Mouse (Mus musculus): ENCODE results near the gene Rdh16f1. TPM values are rescaled to one million over a fixed set of nuclear protein-coding genes. Genes with fewer than 3 reads are reported as not detected.

Rdh16f1 gene
- total RNA-seq, 1 experiment: not detected

- H3K27ac ChIP-seq (ENCODE audit: insufficient read depth, low read depth, low read length, poor library complexity, severe bottlenecking): no peak within 1 kb of the TSS; the same call in 1 of the 2 replicates
- H3K4me3 ChIP-seq (ENCODE audit: insufficient read depth in 1 of 2, low read depth in 1 of 2, low read length in 2 of 2, poor library complexity in 1 of 2, severe bottlenecking in 1 of 2): no peak within 1 kb of the TSS
- DNase-seq (ENCODE audit: low read depth, low spot score): no peak
- in situ Hi-C loops (cut with MboI; ENCODE audit: low sequenced_read_pairs in 2 of 2, unreplicated experiment in 2 of 2): no loop called here
- H3K9ac ChIP-seq (ENCODE audit: insufficient read depth, low read depth, low read length, poor library complexity, severe bottlenecking): no peak within 1 kb of the TSS
- TF ChIP-seq MAFK (IDR thresholded peaks at IDR 0.05; ENCODE audit: insufficient read depth, low read depth, low read length) (no peak), CHD2 (IDR thresholded peaks at IDR 0.05; ENCODE audit: low read depth, low read length) (no peak), ZC3H11A (IDR thresholded peaks at IDR 0.05; ENCODE audit: borderline replicate concordance, low read depth, low read length) (no peak), ZNF384 (IDR thresholded peaks at IDR 0.05; ENCODE audit: low read depth, low read length) (no peak), HCFC1 (IDR thresholded peaks at IDR 0.05; ENCODE audit: borderline replicate concordance, insufficient read depth, low read length) (no peak)
- H3K36me3 ChIP-seq (ENCODE audit: control insufficient read depth, insufficient read depth, low read length, poor library complexity, severe bottlenecking): no peaks in the 10 kb centered on the region
- H3K9me3 ChIP-seq (ENCODE audit: control insufficient read depth, insufficient read depth, low read depth, low read length): no peaks in the 10 kb centered on the region
- H3K4me1 ChIP-seq (ENCODE audit: control insufficient read depth in 2 of 2, insufficient read depth in 2 of 2, low read length in 2 of 2, poor library complexity in 1 of 2): peaks cover 4 to 24% of the 10 kb centered on the region in 2 experiments; a peak in 1 of 4 replicates
Observed at GRCm38 (mm10) chr10:127724178-127724577, 35.4 kb upstream of the Rdh16f1 start, which contains the start of gene Tac2. Gene Tac2 (plus strand): TSS chr10:127724478.

- no peak for TF ChIP-seq MAFK (IDR thresholded peaks at IDR 0.05; ENCODE audit: insufficient read depth, low read depth, low read length)
- TF ChIP-seq ZNF384 (IDR thresholded peaks at IDR 0.05; ENCODE audit: low read depth, low read length): no peak
- TF ChIP-seq CHD2 (IDR thresholded peaks at IDR 0.05; ENCODE audit: low read depth, low read length): no peak
- no peak for TF ChIP-seq HCFC1 (IDR thresholded peaks at IDR 0.05; ENCODE audit: borderline replicate concordance, insufficient read depth, low read length)
- TF ChIP-seq ZC3H11A (IDR thresholded peaks at IDR 0.05; ENCODE audit: borderline replicate concordance, low read depth, low read length): no peak
- Histone ChIP-seq H3K9me3 (ENCODE audit: control insufficient read depth, insufficient read depth, low read depth, low read length) (no peaks in the 10 kb centered on the region), H3K4me3 (ENCODE audit: insufficient read depth in 1 of 2, low read depth in 1 of 2, low read length in 2 of 2, poor library complexity in 1 of 2, severe bottlenecking in 1 of 2) (no peak overlapping the region), H3K36me3 (ENCODE audit: control insufficient read depth, insufficient read depth, low read length, poor library complexity, severe bottlenecking) (no peaks in the 10 kb centered on the region), H3K27ac (ENCODE audit: insufficient read depth, low read depth, low read length, poor library complexity, severe bottlenecking) (no peak overlapping the region; the same call in 1 of the 2 replicates), H3K9ac (ENCODE audit: insufficient read depth, low read depth, low read length, poor library complexity, severe bottlenecking) (no peak overlapping the region), H3K4me1 (ENCODE audit: control insufficient read depth in 2 of 2, insufficient read depth in 2 of 2, low read length in 2 of 2, poor library complexity in 1 of 2) (peaks cover 4 to 22% of the 10 kb centered on the region in 2 experiments; a peak in 1 of 4 replicates)
- no peak for DNase-seq (ENCODE audit: low read depth, low spot score)
- in situ Hi-C loops (cut with MboI; ENCODE audit: low sequenced_read_pairs in 2 of 2, unreplicated experiment in 2 of 2): no loop called here
Observed at GRCm38 (mm10) chr10:127725136-127725535, 34.5 kb upstream of the Rdh16f1 start.

GRCm38 (mm10) chr10:127728437-127728836 is 31.1 kb upstream of the Rdh16f1 start:
- TF ChIP-seq CHD2 (IDR thresholded peaks at IDR 0.05; ENCODE audit: low read depth, low read length): no peak
- no peak for TF ChIP-seq ZNF384 (IDR thresholded peaks at IDR 0.05; ENCODE audit: low read depth, low read length)
- no peak for TF ChIP-seq HCFC1 (IDR thresholded peaks at IDR 0.05; ENCODE audit: borderline replicate concordance, insufficient read depth, low read length)
- no peak for TF ChIP-seq ZC3H11A (IDR thresholded peaks at IDR 0.05; ENCODE audit: borderline replicate concordance, low read depth, low read length)
- TF ChIP-seq MAFK (IDR thresholded peaks at IDR 0.05; ENCODE audit: insufficient read depth, low read depth, low read length): no peak
- in situ Hi-C loops (cut with MboI; ENCODE audit: low sequenced_read_pairs in 2 of 2, unreplicated experiment in 2 of 2): no loop called here
- H3K9me3 ChIP-seq (ENCODE audit: control insufficient read depth, insufficient read depth, low read depth, low read length): no peaks in the 10 kb centered on the region
- H3K27ac ChIP-seq (ENCODE audit: insufficient read depth, low read depth, low read length, poor library complexity, severe bottlenecking): no peak overlapping the region
- no peaks in the 10 kb centered on the region for H3K36me3 ChIP-seq (ENCODE audit: control insufficient read depth, insufficient read depth, low read length, poor library complexity, severe bottlenecking)
- H3K4me1 ChIP-seq (ENCODE audit: control insufficient read depth in 2 of 2, insufficient read depth in 2 of 2, low read length in 2 of 2, poor library complexity in 1 of 2): peaks cover 6 to 7% of the 10 kb centered on the region in 2 experiments; a peak in 1 of 4 replicates
- H3K9ac ChIP-seq (ENCODE audit: insufficient read depth, low read depth, low read length, poor library complexity, severe bottlenecking): no peak overlapping the region
- no peak for DNase-seq (ENCODE audit: low read depth, low spot score)
- H3K4me3 ChIP-seq (ENCODE audit: insufficient read depth in 1 of 2, low read depth in 1 of 2, low read length in 2 of 2, poor library complexity in 1 of 2, severe bottlenecking in 1 of 2): no peak overlapping the region

GRCm38 (mm10) chr10:127730285-127730932 is 29.2 kb upstream of the Rdh16f1 start:
- DNase-seq (ENCODE audit: low read depth, low spot score): no peak
- no peak overlapping the region for H3K27ac ChIP-seq (ENCODE audit: insufficient read depth, low read depth, low read length, poor library complexity, severe bottlenecking)
- H3K36me3 ChIP-seq (ENCODE audit: control insufficient read depth, insufficient read depth, low read length, poor library complexity, severe bottlenecking): no peaks in the 10 kb centered on the region
- peaks cover 7 to 13% of the 10 kb centered on the region in 2 experiments; a peak in 1 of 4 replicates for H3K4me1 ChIP-seq (ENCODE audit: control insufficient read depth in 2 of 2, insufficient read depth in 2 of 2, low read length in 2 of 2, poor library complexity in 1 of 2)
- no peak overlapping the region for H3K9ac ChIP-seq (ENCODE audit: insufficient read depth, low read depth, low read length, poor library complexity, severe bottlenecking)
- no peak overlapping the region for H3K4me3 ChIP-seq (ENCODE audit: insufficient read depth in 1 of 2, low read depth in 1 of 2, low read length in 2 of 2, poor library complexity in 1 of 2, severe bottlenecking in 1 of 2)
- TF ChIP-seq ZNF384 (IDR thresholded peaks at IDR 0.05; ENCODE audit: low read depth, low read length) (no peak), HCFC1 (IDR thresholded peaks at IDR 0.05; ENCODE audit: borderline replicate concordance, insufficient read depth, low read length) (no peak), MAFK (IDR thresholded peaks at IDR 0.05; ENCODE audit: insufficient read depth, low read depth, low read length) (no peak), ZC3H11A (IDR thresholded peaks at IDR 0.05; ENCODE audit: borderline replicate concordance, low read depth, low read length) (no peak), CHD2 (IDR thresholded peaks at IDR 0.05; ENCODE audit: low read depth, low read length) (no peak)
- in situ Hi-C loops (cut with MboI; ENCODE audit: low sequenced_read_pairs in 2 of 2, unreplicated experiment in 2 of 2): no loop called here
- no peaks in the 10 kb centered on the region for H3K9me3 ChIP-seq (ENCODE audit: control insufficient read depth, insufficient read depth, low read depth, low read length)
